Mouse (Mus musculus): ENCODE data around the gene Mog. TPM values are rescaled to one million over a fixed set of nuclear protein-coding genes. Genes with fewer than 3 reads are reported as not detected.

Gene Mog
- total and polyA plus RNA-seq, 3 experiments = not detected

DNA sequence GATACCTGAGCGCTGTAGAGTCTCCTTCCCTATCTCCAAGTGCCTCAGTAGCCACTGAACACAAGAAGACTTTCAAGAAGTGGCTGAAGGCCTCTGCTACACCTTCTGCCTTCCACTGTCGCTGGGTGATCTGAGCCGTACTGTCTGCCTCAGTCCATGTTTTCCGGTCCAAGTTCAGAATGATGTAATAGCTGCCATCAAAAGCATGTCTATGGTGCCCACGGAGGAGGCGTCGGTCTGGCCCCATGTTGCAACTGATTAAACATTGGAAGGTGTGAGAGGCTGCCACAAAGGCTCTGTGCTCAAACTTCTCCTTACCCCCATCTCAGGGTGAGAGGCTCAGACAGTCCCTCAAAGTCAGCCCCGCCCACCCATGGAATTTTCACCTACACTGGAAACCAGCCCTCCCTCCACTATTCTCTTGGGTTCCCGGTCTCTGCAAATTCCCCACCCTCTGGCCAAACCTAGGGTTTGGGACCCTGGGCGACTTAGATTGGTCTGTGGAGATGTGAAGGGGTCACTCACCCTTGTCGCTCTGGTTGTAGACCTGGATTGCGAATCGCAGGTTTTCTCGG is 52.8 kb downstream of the Mog start:
- H3K27me3 ChIP-seq (replicated peaks) = no peaks in the 10 kb centered on the region
- no peak overlapping the region for H3K27ac ChIP-seq (ENCODE audit: insufficient read depth, low read depth)
- no peaks in the 10 kb centered on the region for H3K79me2 ChIP-seq (replicated peaks; ENCODE audit: control insufficient read depth, extremely low read depth, insufficient read depth, poor library complexity, severe bottlenecking)
- no peak for DNase-seq (ENCODE audit: extremely low read depth)
- no peaks in the 10 kb centered on the region for H3K9me3 ChIP-seq (replicated peaks; ENCODE audit: low read length)
- dilution Hi-C loops (cut with MboI; ENCODE audit: extremely low pct_ligation_motif_present, extremely low pct_unique_long_range_greater_than_20kb, low sequenced_read_pairs) (no loop called here), in situ Hi-C loops (cut with MboI; ENCODE audit: low pct_ligation_motif_present, low pct_unique_long_range_greater_than_20kb, low sequenced_read_pairs) (no loop called here)
- no peak overlapping the region for H3K4me2 ChIP-seq (ENCODE audit: insufficient read depth, low read depth, poor library complexity, severe bottlenecking)
- H3K36me3 ChIP-seq (replicated peaks in 1 of 2; ENCODE audit: control insufficient read depth in 1 of 2, insufficient read depth in 1 of 2, low read length in 1 of 2) = peaks cover 0 to 5% of the 10 kb centered on the region in 2 experiments
- H3K4me3 ChIP-seq (replicated peaks in 1 of 3; ENCODE audit: low read depth in 2 of 3, low read length in 2 of 3, poor library complexity in 1 of 3) = no peak overlapping the region
- H3K9ac ChIP-seq (ENCODE audit: insufficient read depth, low read depth) = no peak overlapping the region
- peaks cover 0 to 11% of the 10 kb centered on the region in 2 experiments; a peak in 2 of 4 replicates for H3K4me1 ChIP-seq (ENCODE audit: control insufficient read depth in 1 of 2, insufficient read depth in 2 of 2)
- TF ChIP-seq POLR2A (IDR thresholded peaks at IDR 0.05; ENCODE audit: low read depth, low read length) = no peak
- TF ChIP-seq MEF2A (IDR thresholded peaks at IDR 0.05; ENCODE audit: borderline replicate concordance, low read depth, low read length) = no peak
- TF ChIP-seq USF2 (conservative IDR thresholded peaks at IDR 0.05; ENCODE audit: low read depth, low read length) = no peak
- no peak for TF ChIP-seq HCFC1 (IDR thresholded peaks at IDR 0.05; ENCODE audit: low read depth, low read length)
- no peak for TF ChIP-seq MAFK (IDR thresholded peaks at IDR 0.05; ENCODE audit: insufficient replicate concordance, low read length)
- no peak for TF ChIP-seq JUND (conservative IDR thresholded peaks at IDR 0.05; ENCODE audit: low read depth, low read length)
- TF ChIP-seq CHD1 (IDR thresholded peaks at IDR 0.05; ENCODE audit: low read depth, low read length) = no peak
- no peak for TF ChIP-seq TBP (conservative IDR thresholded peaks at IDR 0.05; ENCODE audit: low read depth, low read length)
- no peak for TF ChIP-seq EP300 (IDR thresholded peaks at IDR 0.05; ENCODE audit: low read length)
- TF ChIP-seq GABPA (IDR thresholded peaks at IDR 0.05; ENCODE audit: insufficient replicate concordance, low read depth, low read length) = no peak
- no peak for TF ChIP-seq MAZ (IDR thresholded peaks at IDR 0.05; ENCODE audit: low read depth, low read length)
- no peak for TF ChIP-seq RCOR1 (conservative IDR thresholded peaks at IDR 0.05; ENCODE audit: low read depth, low read length)
- no peak for TF ChIP-seq ZMIZ1 (IDR thresholded peaks at IDR 0.05; ENCODE audit: low read depth, low read length)
- no peak for TF ChIP-seq USF1 (IDR thresholded peaks at IDR 0.05; ENCODE audit: low read depth, low read length)

DNA sequence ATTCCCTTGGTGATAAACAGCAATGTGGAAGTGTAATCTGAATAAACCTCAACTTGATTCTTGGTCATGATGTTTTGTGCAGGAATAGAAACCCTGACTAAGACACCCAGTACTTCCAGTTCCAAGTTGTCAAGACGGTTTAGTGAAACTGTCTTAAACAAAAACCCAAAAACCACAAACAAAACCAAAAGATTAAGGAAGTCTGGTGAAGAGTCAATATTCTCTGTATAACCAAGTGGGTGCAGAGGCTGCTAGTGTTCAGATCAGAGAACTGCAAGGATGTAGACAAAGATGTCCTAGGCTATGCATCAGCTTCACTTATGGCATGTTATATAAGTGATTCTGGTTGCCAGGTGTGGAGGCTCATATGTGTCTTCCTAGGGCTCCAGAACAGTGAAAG is 56.3 kb downstream of the Mog start:
- Histone ChIP-seq H3K27me3 (replicated peaks) (no peaks in the 10 kb centered on the region), H3K36me3 (replicated peaks in 1 of 2; ENCODE audit: control insufficient read depth in 1 of 2, insufficient read depth in 1 of 2, low read length in 1 of 2) (peaks cover 0 to 19% of the 10 kb centered on the region in 2 experiments), H3K4me3 (replicated peaks in 1 of 3; ENCODE audit: low read depth in 2 of 3, low read length in 2 of 3, poor library complexity in 1 of 3) (no peak overlapping the region), H3K4me2 (ENCODE audit: insufficient read depth, low read depth, poor library complexity, severe bottlenecking) (no peak overlapping the region), H3K4me1 (ENCODE audit: control insufficient read depth in 1 of 2, insufficient read depth in 2 of 2) (peaks cover 0 to 11% of the 10 kb centered on the region in 2 experiments; a peak in 2 of 4 replicates), H3K9me3 (replicated peaks; ENCODE audit: low read length) (no peaks in the 10 kb centered on the region), H3K9ac (ENCODE audit: insufficient read depth, low read depth) (no peak overlapping the region), H3K27ac (ENCODE audit: insufficient read depth, low read depth) (no peak overlapping the region), H3K79me2 (replicated peaks; ENCODE audit: control insufficient read depth, extremely low read depth, insufficient read depth, poor library complexity, severe bottlenecking) (no peaks in the 10 kb centered on the region)
- no peak for TF ChIP-seq EP300 (IDR thresholded peaks at IDR 0.05; ENCODE audit: low read length)
- TF ChIP-seq POLR2A (IDR thresholded peaks at IDR 0.05; ENCODE audit: low read depth, low read length) = no peak
- no peak for TF ChIP-seq CHD2 (IDR thresholded peaks at IDR 0.05; ENCODE audit: low read length)
- dilution Hi-C loops (cut with MboI; ENCODE audit: extremely low pct_ligation_motif_present, extremely low pct_unique_long_range_greater_than_20kb, low sequenced_read_pairs) = no loop called here
- in situ Hi-C loops (cut with MboI; ENCODE audit: low pct_ligation_motif_present, low pct_unique_long_range_greater_than_20kb, low sequenced_read_pairs) = no loop called here
- DNase-seq (ENCODE audit: extremely low read depth) = no peak
